Mouse (Mus musculus) monocyte, adult 5-6 weeks (primary cell): ENCODE data around the gene Fads3. TPM values are rescaled to one million over a fixed set of nuclear protein-coding genes. Genes with fewer than 3 reads are reported as not detected.

Source experiments
- ATAC-seq: fragments of 153-309, 156-312 bp; replicated peaks from 2 replicates; pipeline ENCODE4 v1.8.0; 2017; ENCODE audit warnings: mild to moderate bottlenecking; ENCODE audit not compliant: low TSS enrichment, insufficient number of reproducible peaks, severe bottlenecking, poor library complexity, low FRiP score
- total RNA-seq: library from RNA; stranded (forward); fragments of 200-1000, 200-491, 200-594 nt; gene quantifications from 3 replicates; pipeline ENCODE4 v1.2.3, GENCODE M21; 2017

The Fads3 gene
- 1.1 TPM in 1 of 3 replicates, not detected in the others for total RNA-seq

GRCm38 (mm10) chr19:10041388-10042148 lies at the start of gene Fads3:
Fads3 (plus strand) TSS chr19:10041569.
- ATAC-seq = 0 out of 2 replicates have a peak, but pooled peaks have one; percentile 31

DNA sequence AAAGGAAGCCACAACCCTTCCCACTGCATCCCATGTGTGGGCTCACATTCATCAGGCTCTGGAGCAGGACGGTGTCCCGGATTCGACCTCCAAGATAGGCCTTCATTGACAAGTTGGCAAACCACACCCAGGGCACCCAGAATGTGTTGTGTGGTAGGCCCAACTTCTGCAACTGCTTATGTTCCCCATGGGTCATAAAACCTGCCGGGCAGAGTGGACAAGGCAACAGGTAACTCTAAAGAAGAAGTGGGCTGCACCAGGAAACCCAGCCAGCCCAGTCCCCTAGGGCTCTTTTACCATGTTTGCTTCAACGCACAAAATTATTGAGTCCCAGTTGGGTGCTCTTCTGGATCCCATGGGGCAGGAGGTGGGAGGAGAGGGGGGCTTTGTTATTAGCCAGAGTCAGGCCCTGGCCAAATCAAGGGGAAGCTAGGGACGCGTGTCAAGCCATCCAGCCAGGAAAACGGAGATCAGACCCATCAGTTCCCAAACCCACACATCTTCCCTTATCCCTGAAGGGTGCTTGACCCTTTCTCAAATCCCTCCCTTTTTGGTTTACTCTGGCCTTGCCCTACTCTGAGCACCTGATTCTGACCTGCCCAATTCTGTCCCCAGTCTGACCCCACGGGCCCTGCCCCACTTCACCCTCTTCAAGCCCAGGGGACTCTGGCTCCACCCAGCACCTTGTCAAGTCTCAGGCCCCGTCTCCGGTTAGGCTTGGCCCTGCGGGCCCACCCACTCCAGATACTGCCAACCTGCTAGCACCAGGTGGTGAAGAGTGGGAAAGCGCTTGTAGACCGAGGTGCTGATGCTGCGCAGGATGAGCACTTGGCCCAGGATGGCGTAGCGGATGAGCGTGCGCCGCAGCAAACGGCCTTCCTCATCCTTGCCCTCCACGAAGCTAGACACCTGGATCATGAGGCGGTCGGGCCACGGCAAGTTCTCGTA lies 49.1 kb upstream of the Fads3 start:
- ATAC-seq = no peak

DNA sequence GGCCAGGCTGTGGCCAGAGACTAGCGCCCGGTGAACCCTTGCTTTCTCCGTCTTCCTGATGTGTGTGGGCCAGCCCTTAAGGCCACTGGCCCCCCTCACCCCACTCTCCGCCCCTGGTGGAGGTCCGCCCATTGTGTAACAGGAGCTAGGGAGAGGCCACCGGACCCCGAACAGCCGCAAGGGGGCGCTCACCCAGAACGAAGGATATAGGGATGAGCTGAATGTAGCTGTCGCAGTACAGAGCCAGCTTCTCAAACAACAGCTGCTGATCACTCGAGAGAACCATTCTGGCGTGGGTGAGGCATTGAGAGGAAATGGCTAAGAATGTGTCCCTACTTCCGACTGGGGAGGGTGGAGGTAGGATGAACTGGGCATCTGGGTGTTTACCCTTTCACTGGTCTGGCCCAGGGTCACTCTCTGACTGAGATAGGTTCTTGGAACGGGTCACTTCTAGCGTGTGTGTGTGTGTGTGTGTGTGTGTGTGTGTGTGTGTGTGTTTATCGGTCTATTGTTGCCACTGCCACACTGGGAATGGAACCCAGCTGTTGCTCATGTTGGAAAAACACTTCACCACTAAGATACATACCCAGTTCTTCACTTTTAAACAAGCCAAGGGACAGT lies 48.2 kb upstream of the Fads3 start:
- ATAC-seq = peak; percentile 69

GRCm38 (mm10) chr19:9997204-9998062 lies 43.9 kb upstream of the Fads3 start:
- no peak for ATAC-seq

- ATAC-seq = no peak
Measured at GRCm38 (mm10) chr19:9998063-9998416, 43.3 kb upstream of the Fads3 start.

- ATAC-seq = no peak
Measured at GRCm38 (mm10) chr19:9998736-9999486, 42.5 kb upstream of the Fads3 start.

- 0 out of 2 replicates have a peak, but pooled peaks have one; percentile 49 for ATAC-seq
Measured at GRCm38 (mm10) chr19:10000330-10000729, 41.0 kb upstream of the Fads3 start.

DNA sequence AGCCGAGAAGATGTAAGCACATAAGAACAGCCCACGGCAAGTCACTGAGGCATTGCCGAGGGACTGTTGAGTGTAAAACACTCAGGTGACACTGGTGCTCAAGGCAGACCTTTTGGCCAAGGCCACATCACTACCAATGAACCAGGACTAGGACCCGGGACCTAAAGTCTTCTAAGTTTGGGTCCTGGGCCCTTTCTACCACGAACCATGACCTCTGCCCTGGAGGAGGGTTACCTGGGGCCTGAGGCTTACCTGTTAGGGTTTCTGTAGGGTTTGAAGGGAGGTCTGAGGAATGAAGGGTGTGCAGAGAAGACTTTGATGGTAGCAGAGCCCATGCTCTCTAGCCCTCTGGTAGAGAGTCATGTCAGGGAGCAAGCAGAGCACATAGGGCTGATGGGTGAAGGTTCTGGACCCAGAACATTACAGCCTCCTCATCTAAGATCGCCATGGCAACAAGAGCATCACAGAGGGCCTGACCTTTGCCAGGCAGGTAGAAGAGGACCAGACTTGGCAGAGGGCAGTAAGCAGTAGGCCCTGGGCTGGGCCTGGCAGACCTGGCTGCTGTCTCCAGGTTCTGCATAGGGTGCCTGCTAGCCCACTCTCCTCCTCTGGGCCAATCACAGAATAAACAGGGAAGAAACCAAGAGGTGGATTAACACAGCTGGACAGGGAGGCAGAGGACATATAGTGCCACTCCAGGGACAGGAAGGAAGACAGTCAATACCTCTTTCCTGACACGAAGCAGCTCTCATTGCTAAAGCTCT lies 40.0 kb upstream of the Fads3 start, which contains the start of the genes Best1 and Rab3il1:
Best1 (minus strand) TSS at position 428 of the 764 bp plus-strand sequence.
Rab3il1 (plus strand) TSS at position 464 of the 764 bp plus-strand sequence.
- no peak for ATAC-seq

DNA sequence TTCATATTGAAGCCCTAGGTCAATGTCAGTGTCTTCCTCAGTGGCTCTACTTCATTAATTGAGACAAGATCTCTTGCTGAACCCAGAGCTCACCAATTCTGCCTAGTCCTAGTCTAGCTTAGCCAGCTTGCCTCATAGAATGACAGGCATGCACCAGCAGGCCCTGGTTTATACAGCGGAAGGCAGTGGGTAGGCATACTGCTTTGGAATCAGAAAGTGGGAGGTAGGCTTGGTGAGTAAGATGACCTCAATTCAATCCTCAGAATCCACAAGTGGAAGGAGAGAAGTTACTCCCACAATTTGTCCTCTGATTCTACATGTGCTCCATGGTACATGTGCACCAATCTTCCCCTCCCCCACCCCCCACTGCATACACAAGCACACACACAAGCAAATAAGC lies 37.7 kb upstream of the Fads3 start:
- ATAC-seq = no peak

- no peak for ATAC-seq
Measured at GRCm38 (mm10) chr19:10011408-10011807, 30.0 kb upstream of the Fads3 start.

- no peak for ATAC-seq
Measured at GRCm38 (mm10) chr19:10012827-10013278, 28.5 kb upstream of the Fads3 start.

GRCm38 (mm10) chr19:10013348-10013747 lies 28.0 kb upstream of the Fads3 start:
- no peak for ATAC-seq

DNA sequence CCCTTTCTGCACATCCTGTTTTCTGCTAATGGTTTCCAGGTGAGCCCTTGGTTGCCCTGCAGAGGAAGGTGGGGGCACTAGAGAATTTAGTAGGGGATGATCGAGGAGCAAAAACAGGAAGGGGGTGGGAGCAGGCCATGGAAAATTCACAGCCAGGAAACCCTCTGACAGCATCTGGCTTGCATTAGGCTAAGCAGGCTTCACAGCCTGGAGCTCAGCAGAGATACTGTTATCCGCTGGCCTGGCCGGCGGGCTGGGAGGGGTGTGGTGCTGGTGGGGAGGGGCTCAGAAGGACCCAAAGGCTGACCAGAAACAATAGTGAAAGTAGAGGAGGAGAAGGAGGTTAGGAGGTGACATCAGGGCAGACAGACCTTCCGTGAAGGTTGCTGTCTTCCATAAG lies 27.5 kb upstream of the Fads3 start:
- ATAC-seq = no peak

- ATAC-seq = no peak
Measured at GRCm38 (mm10) chr19:10014824-10015223, 26.5 kb upstream of the Fads3 start.

- no peak for ATAC-seq
Measured at GRCm38 (mm10) chr19:10015442-10015841, 25.9 kb upstream of the Fads3 start.

DNA sequence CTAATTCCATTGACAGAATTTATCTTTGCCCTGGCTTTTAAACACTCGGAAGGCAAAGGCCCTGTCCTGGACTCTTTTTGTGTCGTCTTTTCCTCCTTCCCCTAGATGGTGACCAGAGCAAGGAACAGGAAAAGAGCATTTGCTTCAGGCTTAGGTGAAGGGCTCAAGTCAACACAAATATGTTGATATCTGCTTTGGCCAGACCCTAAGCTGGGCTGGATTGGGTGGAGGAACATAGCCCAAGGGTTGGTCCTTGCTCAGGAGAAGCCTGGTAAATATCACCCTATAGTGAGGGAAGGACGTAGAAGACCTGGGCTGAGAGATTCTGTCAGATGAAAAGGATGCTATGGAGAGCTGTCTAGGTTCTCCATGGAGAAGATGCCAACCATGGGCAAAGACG lies 25.2 kb upstream of the Fads3 start:
- no peak for ATAC-seq
